Mouse (Mus musculus) embryonic facial prominence, embryonic 15.5 days (tissue): ENCODE results near the gene Zfp456. TPM values are rescaled to one million over a fixed set of nuclear protein-coding genes. Genes with fewer than 3 reads are reported as not detected.
"Not testable (repeated sequence)": the region's sequence is repeated elsewhere in the genome, so short reads cannot be mapped to it uniquely, and the experiment has no call there.

Experiments
- ATAC-seq: fragments of 200-750 bp; cut with Nextera tagmentation; 2 replicates; pipeline ENCODE4 v1.8.0; 2017; ENCODE audit warnings: low read depth, moderate TSS enrichment; ENCODE audit not compliant: insufficient number of reproducible peaks, low FRiP score, low TSS enrichment
- H3K27ac ChIP-seq: fragments of 300-500 bp; sonication (generic); replicated peaks from 2 replicates; pipeline ENCODE4 v1.5.1; 2015; ENCODE audit warnings: mild to moderate bottlenecking, inconsistent platforms
- H3K27me3 ChIP-seq: fragments of 300-500 bp; sonication (generic); 2 replicates; pipeline ENCODE4 v1.6.1; 2015; ENCODE audit warnings: inconsistent platforms
- H3K36me3 ChIP-seq: fragments of 300-500 bp; sonication (generic); 2 replicates; pipeline ENCODE4 v1.6.1; 2015; ENCODE audit warnings: mild to moderate bottlenecking, inconsistent platforms
- H3K4me1 ChIP-seq: fragments of 300-500 bp; sonication (generic); 2 replicates; pipeline ENCODE4 v1.6.1; 2015; ENCODE audit warnings: inconsistent platforms
- H3K4me2 ChIP-seq: fragments of 300-500 bp; sonication (generic); replicated peaks from 2 replicates; pipeline ENCODE4 v1.6.1; 2015; ENCODE audit warnings: mild to moderate bottlenecking, inconsistent platforms
- H3K4me3 ChIP-seq: fragments of 300-500 bp; sonication (generic); replicated peaks from 2 replicates; pipeline ENCODE4 v1.5.1; 2015; ENCODE audit warnings: mild to moderate bottlenecking, inconsistent platforms
- H3K9ac ChIP-seq: fragments of 300-500 bp; sonication (generic); 2 replicates; pipeline ENCODE4 v1.6.1; 2015; ENCODE audit warnings: inconsistent platforms
- H3K9me3 ChIP-seq: fragments of 300-500 bp; sonication (generic); replicated peaks from 2 replicates; pipeline ENCODE4 v1.6.1; 2016; ENCODE audit warnings: inconsistent platforms
- WGBS: fragments of 180-500 bp; shearing (Covaris S2); methylation state at CpG from one replicate; pipeline ENCODE4 v1.1.7; 2015; 5-methylcytosine and 5-hydroxymethylcytosine counted together
- polyA plus RNA-seq: library from polyadenylated mRNA; unstranded; fragments of >200 nt; fragmentation: Nextera tagmentation; extraction: Ambion mirVana; gene quantifications from 2 replicates; pipeline ENCODE4 v1.2.1, GENCODE M21; 2015

The Zfp456 gene
- 1.7 and 1.8 TPM in 2 replicates for polyA plus RNA-seq

DNA sequence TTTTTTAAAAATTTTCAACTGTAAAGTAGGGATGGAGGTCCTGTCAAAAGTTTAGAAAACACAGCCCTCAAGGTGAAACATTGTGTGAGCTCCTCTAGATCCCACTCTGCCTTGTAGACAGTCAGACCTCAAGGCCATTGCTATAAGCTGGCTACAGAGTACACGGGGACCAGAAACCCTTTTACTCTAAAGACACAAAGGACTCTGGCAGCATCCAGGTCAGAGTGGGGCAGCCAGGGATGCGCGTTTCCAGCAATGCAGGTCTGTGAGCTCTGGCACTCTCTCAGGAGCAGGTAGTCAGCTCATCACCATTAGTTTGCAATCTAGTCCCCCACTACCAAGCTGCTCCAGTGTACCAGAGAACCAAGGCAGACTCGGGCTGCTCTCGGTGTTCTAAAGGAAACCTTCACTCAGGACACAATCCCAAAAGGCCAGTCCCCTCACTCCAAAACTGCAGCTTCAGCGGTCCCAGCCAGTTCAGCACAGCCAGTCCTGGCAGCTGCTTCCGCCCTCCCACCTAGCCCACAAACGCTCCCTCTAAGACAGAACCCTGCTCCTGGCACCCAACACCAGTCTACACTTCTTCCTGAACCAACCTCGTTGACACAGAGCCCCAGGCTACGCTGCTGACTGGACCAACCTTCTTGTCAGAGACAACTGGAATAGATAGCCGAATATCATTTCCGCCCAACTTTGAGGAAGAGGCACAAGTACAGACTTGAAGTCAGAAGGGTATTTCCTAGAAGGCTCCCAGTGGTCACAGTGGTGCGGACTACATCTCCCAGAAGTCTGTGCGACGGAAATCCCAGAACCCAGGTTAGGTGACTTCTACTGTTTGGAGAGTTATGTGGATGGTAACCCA lies at the start of gene Zfp456, which contains the start of gene Gm28041:
TSS of gene Zfp456 (minus strand) at position 761 of the 862 bp plus-strand sequence.
TSS of gene Gm28041 (minus strand) at position 684 of the 862 bp plus-strand sequence.
- peak within 1 kb of the TSS; percentile 24; the same call in 1 of the 2 replicates for H3K9ac ChIP-seq
- H3K36me3 ChIP-seq, H3K4me1 ChIP-seq, H3K27ac ChIP-seq, H3K27me3 ChIP-seq, H3K9me3 ChIP-seq: not testable (repeated sequence)
- peak within 1 kb of the TSS; percentile 56 for H3K4me2 ChIP-seq
- WGBS = 16% methylated on average over 13 of the region's 15 CpGs
- H3K4me3 ChIP-seq = peak within 1 kb of the TSS; percentile 49
- peak; percentile 88 for ATAC-seq

DNA sequence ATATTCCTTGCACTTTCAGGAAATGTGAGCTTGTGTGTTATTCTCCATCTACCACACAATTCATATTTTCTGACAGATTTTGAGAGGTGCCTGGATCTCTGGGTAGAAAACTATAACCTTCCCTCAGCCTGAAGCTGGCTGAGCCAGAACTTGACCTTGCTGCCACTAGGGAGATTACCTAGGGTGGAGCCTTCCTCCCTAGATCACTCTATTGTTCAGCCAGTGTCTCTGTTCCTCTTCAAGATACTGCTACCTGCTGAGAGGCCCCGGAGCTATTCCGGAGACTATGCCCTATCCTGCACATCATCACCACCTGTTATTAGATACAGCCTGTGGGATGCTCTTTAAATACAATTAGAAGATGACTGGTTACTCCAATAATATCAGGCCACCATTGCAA lies 46.9 kb upstream of the Zfp456 start:
- H3K27me3 ChIP-seq, H3K27ac ChIP-seq, ATAC-seq, H3K4me1 ChIP-seq, H3K4me3 ChIP-seq, H3K36me3 ChIP-seq, H3K4me2 ChIP-seq, H3K9ac ChIP-seq, H3K9me3 ChIP-seq: not testable (repeated sequence)
- WGBS = 83% methylated on average over 2 of the region's 2 CpGs

DNA sequence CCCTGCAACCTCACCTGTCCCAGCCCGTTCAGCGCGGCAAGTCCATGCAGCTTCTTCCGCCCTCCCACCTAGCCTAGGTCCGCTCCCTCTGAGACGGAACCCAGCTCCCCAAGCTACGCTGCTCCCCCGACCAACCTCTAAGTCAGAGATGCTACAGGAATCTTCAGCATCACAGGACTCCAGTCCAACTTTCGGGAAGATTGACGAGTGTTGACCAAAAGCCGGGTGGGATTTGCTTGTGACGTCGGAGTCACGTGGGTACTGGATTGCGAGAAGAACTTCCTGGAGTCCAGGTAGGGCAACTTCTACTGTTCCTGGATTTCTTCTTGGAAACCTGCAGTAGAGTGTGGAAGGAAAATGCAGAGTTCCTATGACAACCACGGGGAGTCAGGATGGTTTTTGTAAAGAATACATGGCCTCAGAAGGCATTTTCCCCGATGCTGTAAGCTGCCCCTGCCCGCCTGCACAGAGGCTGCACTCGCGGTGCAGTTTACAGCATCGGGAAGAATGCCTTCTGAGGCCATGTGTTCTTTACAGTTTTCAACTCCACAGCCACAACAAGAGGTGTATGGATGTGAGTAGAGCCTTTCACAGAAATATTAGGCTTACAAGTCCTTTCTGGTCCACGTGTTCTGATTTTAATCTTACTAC lies 45.7 kb upstream of the Zfp456 start, which contains the start of gene Zfp459:
TSS of gene Zfp459 (minus strand) at position 212 of the 651 bp plus-strand sequence.
- Histone ChIP-seq H3K36me3 (no peaks in the 10 kb centered on the region), H3K4me2 (peak within 1 kb of the TSS; percentile 86), H3K27ac (no peak within 1 kb of the TSS), H3K27me3 (no peaks in the 10 kb centered on the region), H3K9ac (peak within 1 kb of the TSS; percentile 31), H3K4me3 (peak within 1 kb of the TSS; percentile 61), H3K4me1 (no peaks in the 10 kb centered on the region), H3K9me3 (no peaks in the 10 kb centered on the region)
- WGBS = 2% methylated on average over 22 of the region's 22 CpGs
- ATAC-seq = peak; percentile 57; the same call in 1 of the 2 replicates

DNA sequence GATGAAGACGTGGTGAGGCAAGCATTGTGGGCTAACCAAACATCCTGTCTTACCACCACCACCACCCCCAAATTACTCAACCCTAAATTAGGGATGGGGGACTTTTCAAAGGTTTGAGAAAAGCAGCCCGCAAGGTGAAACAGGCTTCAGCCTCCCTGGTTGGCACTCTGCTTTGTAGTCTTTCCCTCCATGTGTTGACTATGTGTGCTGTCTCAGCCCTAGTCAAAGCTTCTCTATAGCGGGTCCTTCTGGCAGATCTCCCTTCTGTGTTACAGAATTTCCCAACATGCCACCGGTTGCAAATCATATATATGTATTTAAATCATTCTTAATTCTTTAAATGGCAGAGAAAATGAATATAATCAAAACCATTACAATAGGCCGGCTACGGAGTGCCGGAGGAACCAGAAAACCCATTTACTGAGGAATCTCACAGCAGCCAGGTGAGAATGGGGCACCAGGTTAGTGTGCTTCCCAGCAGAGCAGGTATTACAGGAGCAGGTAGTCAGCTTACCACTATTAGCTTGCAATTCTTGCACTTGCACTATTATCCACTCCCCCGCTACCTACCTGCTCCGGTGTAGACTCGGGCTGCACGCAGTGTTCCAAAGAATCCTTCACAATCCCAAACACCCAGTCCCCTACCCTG lies 45.1 kb upstream of the Zfp456 start:
- Histone ChIP-seq H3K4me1 (no peaks in the 10 kb centered on the region), H3K27me3 (no peaks in the 10 kb centered on the region), H3K4me3 (peak overlapping the region; percentile 61), H3K36me3 (no peaks in the 10 kb centered on the region), H3K4me2 (peak overlapping the region; percentile 86), H3K27ac (no peak overlapping the region), H3K9me3 (no peaks in the 10 kb centered on the region), H3K9ac (peak overlapping the region; percentile 31; the same call in 1 of the 2 replicates)
- ATAC-seq = no peak; the same call in 1 of the 2 replicates
- WGBS = 20% methylated on average over 11 of the region's 11 CpGs

DNA sequence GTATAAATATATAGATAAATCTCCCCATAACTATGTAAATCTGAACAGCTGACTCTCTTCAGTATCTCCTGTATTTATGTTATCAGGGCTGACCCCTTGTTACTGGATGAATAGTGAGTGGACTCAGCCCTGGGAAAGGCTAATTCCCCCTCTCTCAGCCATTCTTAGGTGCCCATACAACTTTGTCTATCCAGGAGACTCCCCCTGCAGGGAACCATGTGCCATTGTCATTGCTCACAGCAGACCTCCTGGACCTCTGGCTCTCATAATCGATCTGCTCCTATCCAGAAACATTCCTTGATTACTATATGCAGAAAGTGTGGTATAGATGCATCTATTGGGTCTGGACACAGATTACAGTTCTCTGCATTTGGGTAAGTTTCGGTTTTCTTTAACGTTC lies 41.2 kb upstream of the Zfp456 start:
- no peaks in the 10 kb centered on the region for H3K4me1 ChIP-seq
- no peak overlapping the region for H3K9ac ChIP-seq
- H3K27me3 ChIP-seq = no peaks in the 10 kb centered on the region
- WGBS = 86% methylated on average over 3 of the region's 3 CpGs
- no peaks in the 10 kb centered on the region for H3K36me3 ChIP-seq
- no peak overlapping the region for H3K4me2 ChIP-seq
- H3K27ac ChIP-seq = no peak overlapping the region
- no peak overlapping the region for H3K4me3 ChIP-seq
- ATAC-seq = no peak
- H3K9me3 ChIP-seq = no peaks in the 10 kb centered on the region

DNA sequence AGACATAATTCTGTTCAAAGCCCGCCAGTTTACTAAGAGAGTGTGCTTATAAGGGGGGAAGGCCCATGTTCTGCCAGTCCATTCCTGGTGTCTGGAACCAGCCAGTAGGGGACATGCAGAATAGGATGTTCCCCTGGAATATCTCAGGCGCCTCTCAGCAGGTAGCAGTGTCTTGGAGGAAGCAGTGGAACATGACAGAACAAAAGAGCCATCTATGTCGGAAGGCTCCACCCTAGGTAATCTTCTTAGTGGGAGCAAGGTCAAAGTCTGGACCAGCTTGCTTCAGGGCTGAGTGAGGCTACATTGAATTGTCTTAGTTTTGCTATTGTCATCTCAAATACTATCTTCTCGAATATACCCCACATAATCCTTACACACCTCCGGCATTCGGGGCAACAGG lies 40.1 kb upstream of the Zfp456 start:
- no peak for ATAC-seq
- Histone ChIP-seq H3K36me3 (no peaks in the 10 kb centered on the region), H3K9me3 (no peaks in the 10 kb centered on the region), H3K27ac (no peak overlapping the region), H3K27me3 (no peaks in the 10 kb centered on the region), H3K4me3 (no peak overlapping the region), H3K4me1 (no peaks in the 10 kb centered on the region), H3K4me2 (no peak overlapping the region), H3K9ac (no peak overlapping the region)
- WGBS = 87% methylated on average over 6 of the region's 6 CpGs

DNA sequence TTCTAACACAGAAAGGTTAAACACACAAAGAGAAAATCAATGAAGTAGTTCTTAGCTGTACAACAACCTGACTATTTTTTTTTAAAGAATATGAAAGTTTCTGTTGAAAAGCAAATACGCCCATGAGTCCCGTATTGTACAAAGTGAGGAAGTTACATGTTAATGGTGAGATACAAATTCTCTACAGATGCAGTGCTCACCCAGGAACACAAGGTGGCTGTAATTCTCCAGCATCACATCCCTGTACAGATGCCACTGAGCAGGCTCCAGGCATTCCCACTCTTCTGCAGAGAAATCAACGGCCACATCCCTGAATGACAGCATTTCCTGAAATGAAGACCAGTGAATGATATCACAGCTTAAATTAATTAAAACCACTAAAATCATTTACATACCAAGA lies 38.0 kb upstream of the Zfp456 start:
- H3K27ac ChIP-seq, ATAC-seq: not testable (repeated sequence)
- 62% methylated on average over 3 of the region's 3 CpGs for WGBS

DNA sequence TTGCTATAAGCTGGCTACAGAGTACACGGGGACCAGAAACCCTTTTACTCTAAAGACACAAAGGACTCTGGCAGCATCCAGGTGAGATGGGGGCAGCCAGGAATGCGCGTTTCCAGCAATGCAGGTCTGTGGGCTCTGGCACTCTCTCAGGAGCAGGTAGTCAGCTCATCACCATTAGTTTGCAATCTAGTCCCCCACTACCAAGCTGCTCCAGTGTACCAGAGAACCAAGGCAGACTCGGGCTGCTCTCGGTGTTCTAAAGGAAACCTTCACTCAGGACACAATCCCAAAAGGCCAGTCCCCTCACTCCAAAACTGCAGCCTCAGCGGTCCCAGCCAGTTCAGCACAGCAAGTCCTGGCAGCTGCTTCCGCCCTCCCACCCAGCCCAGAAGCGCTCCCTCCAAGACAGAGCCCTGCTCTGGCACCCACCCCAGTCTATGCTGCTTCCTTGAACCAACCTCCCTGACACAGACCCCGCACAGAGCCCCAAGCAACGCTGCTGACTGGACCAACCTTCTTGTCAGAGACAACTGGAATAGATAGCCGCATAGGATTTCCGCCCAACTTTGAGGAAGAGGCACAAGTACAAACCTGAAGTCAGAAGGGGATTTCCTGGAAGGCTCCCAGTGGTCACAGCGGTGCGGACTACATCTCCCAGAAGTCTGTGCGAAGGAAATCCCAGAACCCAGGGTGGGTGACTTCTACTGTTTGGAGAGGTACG lies 23.7 kb upstream of the Zfp456 start, which contains the start of gene Zfp429:
TSS of gene Zfp429 (minus strand) at position 637 of the 721 bp plus-strand sequence.
- H3K36me3 ChIP-seq, H3K4me1 ChIP-seq, H3K9me3 ChIP-seq, H3K27me3 ChIP-seq: not testable (repeated sequence)
- Histone ChIP-seq H3K27ac (0 out of 2 replicates have a peak within 1 kb of the TSS, but pooled peaks have one; percentile 29), H3K4me2 (peak within 1 kb of the TSS; percentile 50), H3K4me3 (peak within 1 kb of the TSS; percentile 58), H3K9ac (peak within 1 kb of the TSS; percentile 21)
- peak; percentile 88 for ATAC-seq
- WGBS = 3% methylated on average over 16 of the region's 16 CpGs

More for the DNA sequence above, 38.0 kb upstream of the Zfp456 start:
- H3K9ac ChIP-seq, H3K4me2 ChIP-seq, H3K9me3 ChIP-seq, H3K27me3 ChIP-seq, H3K4me1 ChIP-seq, H3K4me3 ChIP-seq, H3K36me3 ChIP-seq: not testable (repeated sequence)

DNA sequence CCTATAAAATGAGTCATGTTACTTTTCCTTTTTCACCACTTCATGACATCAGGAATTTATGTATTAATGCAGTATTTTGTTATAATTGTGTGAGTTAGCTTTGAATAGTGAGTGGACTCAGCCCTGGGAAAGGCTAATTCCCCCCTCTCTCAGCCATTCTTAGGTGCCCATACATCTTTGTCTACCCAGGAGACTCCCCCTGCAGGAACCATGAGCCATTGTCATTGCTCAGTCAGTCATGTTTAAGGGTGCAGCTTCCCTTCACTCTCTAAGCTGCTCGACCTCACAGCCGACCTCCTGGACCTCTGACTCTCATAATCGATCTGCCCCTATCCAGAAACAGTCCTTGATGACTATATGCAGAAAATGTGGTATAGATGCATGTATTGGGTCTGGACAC lies 645 bp upstream of the Zfp456 start:
- not testable (repeated sequence) for H3K9me3 ChIP-seq, H3K27ac ChIP-seq, H3K36me3 ChIP-seq, H3K4me3 ChIP-seq, H3K27me3 ChIP-seq, ATAC-seq, H3K9ac ChIP-seq, H3K4me2 ChIP-seq, H3K4me1 ChIP-seq
- 75% methylated on average over 3 of the region's 3 CpGs for WGBS

DNA sequence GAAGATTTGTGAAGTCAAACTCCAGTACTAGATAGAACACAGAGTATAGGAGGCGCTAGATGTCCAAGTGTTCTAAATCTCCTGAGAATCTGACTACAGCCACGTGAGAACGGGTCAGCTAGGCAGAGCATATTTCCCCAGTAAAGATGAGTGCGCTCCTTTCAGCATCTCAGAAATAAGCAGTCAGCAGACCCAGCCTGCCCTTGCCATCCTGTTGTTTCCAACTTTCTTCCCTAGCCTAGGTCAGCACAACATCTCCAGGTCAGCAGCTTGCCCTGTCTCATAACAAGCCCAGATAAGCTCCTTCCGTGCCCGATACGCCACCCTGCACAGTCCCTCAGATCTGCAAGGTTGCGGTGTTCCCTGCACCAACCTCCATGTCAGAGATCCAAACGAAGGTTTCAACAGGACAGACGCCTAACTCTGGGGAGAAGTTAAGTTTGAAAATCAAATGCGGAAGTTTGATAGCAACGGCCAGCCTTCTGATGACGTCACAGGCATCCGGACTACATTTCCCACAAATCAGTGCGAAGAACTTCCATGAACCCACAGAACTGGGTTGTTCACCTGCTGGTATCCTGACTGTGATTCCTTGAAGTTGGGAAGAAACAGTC lies 15.4 kb downstream of the Zfp456 start, which contains the start of the genes Gm28044 and Zfp953:
TSS of gene Gm28044 (minus strand) at position 406 of the 614 bp plus-strand sequence.
TSS of gene Zfp953 (minus strand) at position 475 of the 614 bp plus-strand sequence.
- under 1% methylated on average over 15 of the region's 15 CpGs for WGBS
- ATAC-seq = peak; percentile 80; the same call in 1 of the 2 replicates
- Histone ChIP-seq H3K4me2 (peak within 1 kb of the TSS; percentile 73), H3K9me3 (no peaks in the 10 kb centered on the region), H3K9ac (peak within 1 kb of the TSS; percentile 62), H3K36me3 (no peaks in the 10 kb centered on the region), H3K27me3 (no peaks in the 10 kb centered on the region), H3K4me3 (peak within 1 kb of the TSS; percentile 69), H3K4me1 (peaks cover 4% of the 10 kb centered on the region; the same call in 1 of the 2 replicates), H3K27ac (peak within 1 kb of the TSS; percentile 59)
